In genomic region chrX:151096171-151097058, GRCm38 (mm10) we compare ENCODE assay signal across 8 mouse cellular contexts. TPM values are rescaled to one million over a fixed set of nuclear protein-coding genes. Genes with fewer than 3 reads are reported as not detected.
A peak's percentile ranks its signal among the peaks of the same experiment; 100 is the strongest.
DNase-seq lines count a peak whose midpoint lies in the region; ATAC-seq and TF ChIP-seq lines count a peak whose summit lies in the region.

Tsr2 (minus strand) TSS chrX:151096543.

- H3K27me3 ChIP-seq in E14TG2a.4 (ENCODE audit: insufficient read depth, low read length), result no peaks in the 10 kb centered on the region
- no peaks in the 10 kb centered on the region for H3K27me3 ChIP-seq in forebrain, embryonic 11.5 days (ENCODE audit: control insufficient read depth, insufficient read depth, low read length)
- H3K27me3 ChIP-seq in heart, embryonic 16.5 days (ENCODE audit: control insufficient read depth, insufficient read depth, low read length), result no peaks in the 10 kb centered on the region
- H3K27me3 ChIP-seq in liver, embryonic 15.5 days, result 0 out of 2 replicates have a peak, but pooled peaks cover 3% of the 10 kb centered on the region
- H3K27me3 ChIP-seq in neural tube, embryonic 13.5 days, result no peaks in the 10 kb centered on the region
- no peaks in the 10 kb centered on the region for H3K27me3 ChIP-seq in testis, adult 2 months (ENCODE audit: control insufficient read depth, insufficient read depth, low read length)

- H3K9ac ChIP-seq in forebrain, embryonic 11.5 days (ENCODE audit: low read length), result peak within 1 kb of the TSS; percentile 66
- H3K9ac ChIP-seq in heart, embryonic 16.5 days (ENCODE audit: low read length), result peak within 1 kb of the TSS; percentile 75
- H3K9ac ChIP-seq in liver, embryonic 15.5 days, result peak within 1 kb of the TSS; percentile 55
- peak within 1 kb of the TSS; percentile 75 for H3K9ac ChIP-seq in neural tube, embryonic 13.5 days

- H3K36me3 ChIP-seq in E14TG2a.4 (ENCODE audit: insufficient read depth, low read length), result peaks cover 14% of the 10 kb centered on the region
- no peaks in the 10 kb centered on the region for H3K36me3 ChIP-seq in forebrain, embryonic 11.5 days (ENCODE audit: control insufficient read depth, insufficient read depth, low read length)
- H3K36me3 ChIP-seq in heart, embryonic 16.5 days (ENCODE audit: control insufficient read depth, insufficient read depth), result no peaks in the 10 kb centered on the region
- H3K36me3 ChIP-seq in liver, embryonic 15.5 days (replicated peaks), result no peaks in the 10 kb centered on the region
- no peaks in the 10 kb centered on the region for H3K36me3 ChIP-seq in neural tube, embryonic 13.5 days
- H3K36me3 ChIP-seq in testis, adult 2 months (ENCODE audit: control insufficient read depth, insufficient read depth, low read length), result no peaks in the 10 kb centered on the region

- peak; percentile 46 for DNase-seq in c-Kit-positive CD71-positive TER-119-negative erythroid progenitor cells, embryonic 14.5 days (ENCODE audit: low read depth)
- DNase-seq in forebrain, embryonic 11.5 days (ENCODE audit: low spot score), result peak; percentile 82
- DNase-seq in kidney, postnatal 36 days, result peak; percentile 75 to 83

- H3K4me3 ChIP-seq in E14TG2a.4 (replicated peaks; ENCODE audit: low read length), result peak within 1 kb of the TSS; percentile 85
- H3K4me3 ChIP-seq in forebrain, embryonic 11.5 days (ENCODE audit: low read depth, low read length), result peak within 1 kb of the TSS; percentile 61
- peak within 1 kb of the TSS; percentile 71 for H3K4me3 ChIP-seq in heart, embryonic 16.5 days (ENCODE audit: low read length)
- peak within 1 kb of the TSS; percentile 67 for H3K4me3 ChIP-seq in liver, embryonic 15.5 days (replicated peaks)
- H3K4me3 ChIP-seq in neural tube, embryonic 13.5 days, result peak within 1 kb of the TSS; percentile 63
- H3K4me3 ChIP-seq in testis, adult 2 months (ENCODE audit: control insufficient read depth, low read depth, low read length), result peak within 1 kb of the TSS; percentile 92

- ATAC-seq in forebrain, embryonic 11.5 days (replicated peaks; ENCODE audit: low FRiP score), result peak; percentile 95
- ATAC-seq in heart, embryonic 16.5 days (replicated peaks; ENCODE audit: extremely low read depth, insufficient read depth, low FRiP score), result peak; percentile 83
- ATAC-seq in liver, embryonic 15.5 days (ENCODE audit: insufficient read depth), result peak; percentile 87
- ATAC-seq in neural tube, embryonic 13.5 days (ENCODE audit: low read depth), result peak; percentile 89

- WGBS in forebrain, embryonic 11.5 days, result 22% methylated on average over 35 of the region's 35 CpGs
- 15% methylated on average over 35 of the region's 35 CpGs for WGBS in heart, embryonic 16.5 days
- WGBS in liver, embryonic 15.5 days (ENCODE audit: insufficient replicate concordance), result 18% methylated on average over 35 of the region's 35 CpGs
- WGBS in neural tube, embryonic 13.5 days, result 31% methylated on average over 35 of the region's 35 CpGs

- no peak for TF ChIP-seq CTCF in E14TG2a.4 (conservative IDR thresholded peaks at IDR 0.05; ENCODE audit: low read length)
- no peak for TF ChIP-seq CTCF in testis, adult 2 months (IDR thresholded peaks at IDR 0.05; ENCODE audit: control insufficient read depth, insufficient read depth, insufficient replicate concordance, low read depth, low read length)

- H3K4me1 ChIP-seq in E14TG2a.4 (replicated peaks; ENCODE audit: low read depth, low read length), result peaks cover 12% of the 10 kb centered on the region
- no peaks in the 10 kb centered on the region for H3K4me1 ChIP-seq in forebrain, embryonic 11.5 days (replicated peaks; ENCODE audit: control insufficient read depth, insufficient read depth, low read length)
- 0 out of 2 replicates have a peak, but pooled peaks cover 3% of the 10 kb centered on the region for H3K4me1 ChIP-seq in heart, embryonic 16.5 days (ENCODE audit: control insufficient read depth, insufficient read depth, low read length)
- H3K4me1 ChIP-seq in liver, embryonic 15.5 days (replicated peaks), result peaks cover 5% of the 10 kb centered on the region; the same call in 1 of the 2 replicates
- peaks cover 11% of the 10 kb centered on the region for H3K4me1 ChIP-seq in neural tube, embryonic 13.5 days (replicated peaks)
- no peaks in the 10 kb centered on the region for H3K4me1 ChIP-seq in testis, adult 2 months (ENCODE audit: control insufficient read depth, insufficient read depth, low read length)

- peak; percentile 39; the same call in 1 of the 2 replicates for TF ChIP-seq POLR2A in testis, adult 2 months (IDR thresholded peaks at IDR 0.05; ENCODE audit: control insufficient read depth, low read depth, low read length)

- peak within 1 kb of the TSS; percentile 44 for H3K4me2 ChIP-seq in forebrain, embryonic 11.5 days (ENCODE audit: low read depth, low read length, severe bottlenecking)
- peak within 1 kb of the TSS; percentile 57 for H3K4me2 ChIP-seq in heart, embryonic 16.5 days (ENCODE audit: low read depth, low read length)
- peak within 1 kb of the TSS; percentile 73 for H3K4me2 ChIP-seq in liver, embryonic 15.5 days
- peak within 1 kb of the TSS; percentile 62 for H3K4me2 ChIP-seq in neural tube, embryonic 13.5 days

- H3K9me3 ChIP-seq in E14TG2a.4 (ENCODE audit: low read length), result no peaks in the 10 kb centered on the region
- H3K9me3 ChIP-seq in forebrain, embryonic 11.5 days (ENCODE audit: control insufficient read depth, low read length), result no peaks in the 10 kb centered on the region
- H3K9me3 ChIP-seq in heart, embryonic 16.5 days (replicated peaks; ENCODE audit: control insufficient read depth, low read length), result no peaks in the 10 kb centered on the region
- H3K9me3 ChIP-seq in liver, embryonic 15.5 days (replicated peaks), result no peaks in the 10 kb centered on the region
- no peaks in the 10 kb centered on the region for H3K9me3 ChIP-seq in neural tube, embryonic 13.5 days

- H3K27ac ChIP-seq in forebrain, embryonic 11.5 days (ENCODE audit: low read depth, low read length), result no peak within 1 kb of the TSS
- no peak within 1 kb of the TSS for H3K27ac ChIP-seq in heart, embryonic 16.5 days (ENCODE audit: low read length)
- H3K27ac ChIP-seq in liver, embryonic 15.5 days (replicated peaks), result no peak within 1 kb of the TSS; the same call in 1 of the 2 replicates
- peak within 1 kb of the TSS; percentile 38; the same call in 1 of the 2 replicates for H3K27ac ChIP-seq in neural tube, embryonic 13.5 days (replicated peaks)
- peak within 1 kb of the TSS; percentile 87 for H3K27ac ChIP-seq in testis, adult 2 months (ENCODE audit: control insufficient read depth, insufficient read depth, low read depth, low read length)

RNA-seq across cellular contexts. Expression of gene Tsr2, which starts in this region (rescaled TPM):
- polyA plus RNA-seq in forebrain, embryonic 11.5 days (2014; fragmentation: Nextera tagmentation; extraction: Ambion mirVana), result 50.5 and 53.6 TPM in 2 replicates
- polyA plus RNA-seq in heart, embryonic 16.5 days (2015; fragmentation: Nextera tagmentation; extraction: Ambion mirVana), result 16.4 and 17.5 TPM in 2 replicates
- 9.6 and 10.6 TPM in 2 replicates for polyA plus RNA-seq in liver, embryonic 15.5 days (2015; fragmentation: Nextera tagmentation; extraction: Ambion mirVana)
- polyA plus RNA-seq in neural tube, embryonic 13.5 days (2015; fragmentation: Nextera tagmentation; extraction: Ambion mirVana), result 35.6 and 38.0 TPM in 2 replicates
- 2.3 and 2.7 TPM in 2 replicates for polyA plus RNA-seq in testis, adult 2 months (2012; rRNA removed)

Comparison
In these comparisons a context has a peak if more than half of its experiments do, and no peak if none do; other contexts are left out.
1. H3K27ac ChIP-seq: peak in neural tube, embryonic 13.5 days (single experiment) and testis, adult 2 months (single experiment); none in forebrain, embryonic 11.5 days (single experiment), heart, embryonic 16.5 days (single experiment) and liver, embryonic 15.5 days (single experiment).
2. Peak in every context shown above with its lines, with median percentiles within 50 percentile points of each other: H3K4me3 ChIP-seq, DNase-seq, ATAC-seq, H3K4me2 ChIP-seq and H3K9ac ChIP-seq.